Mouse (Mus musculus) spleen, embryonic (tissue): ENCODE measurements around the gene Il20.

Experiments used
- CTCF ChIA-PET: fragments of 350-600 bp; sonication (Branson Sonifier 250); formaldehyde crosslinking; loops from one replicate; lab custom pipeline; 2022; lab: Charles Lee

Gene Il20

DNA sequence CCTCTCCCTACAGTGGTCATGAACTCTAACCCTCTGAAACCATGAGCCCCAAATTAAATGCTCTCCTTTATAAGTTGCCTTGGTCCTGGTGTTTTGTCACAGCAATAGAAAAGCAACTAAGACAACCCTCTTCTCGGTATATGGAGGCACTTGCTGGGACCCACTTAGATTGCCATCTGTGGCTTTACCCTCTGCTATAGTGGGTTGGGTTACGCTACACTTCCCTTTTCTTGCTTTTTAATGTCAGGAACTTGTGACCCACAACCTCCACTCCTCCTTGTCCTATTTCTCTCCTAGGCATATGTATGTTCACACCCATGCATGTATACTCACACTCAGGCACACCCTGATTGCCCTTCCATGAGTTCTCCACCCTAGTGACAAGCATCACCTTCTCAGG lies 38.3 kb downstream of the Il20 start:
- CTCF ChIA-PET: no interaction called here

DNA sequence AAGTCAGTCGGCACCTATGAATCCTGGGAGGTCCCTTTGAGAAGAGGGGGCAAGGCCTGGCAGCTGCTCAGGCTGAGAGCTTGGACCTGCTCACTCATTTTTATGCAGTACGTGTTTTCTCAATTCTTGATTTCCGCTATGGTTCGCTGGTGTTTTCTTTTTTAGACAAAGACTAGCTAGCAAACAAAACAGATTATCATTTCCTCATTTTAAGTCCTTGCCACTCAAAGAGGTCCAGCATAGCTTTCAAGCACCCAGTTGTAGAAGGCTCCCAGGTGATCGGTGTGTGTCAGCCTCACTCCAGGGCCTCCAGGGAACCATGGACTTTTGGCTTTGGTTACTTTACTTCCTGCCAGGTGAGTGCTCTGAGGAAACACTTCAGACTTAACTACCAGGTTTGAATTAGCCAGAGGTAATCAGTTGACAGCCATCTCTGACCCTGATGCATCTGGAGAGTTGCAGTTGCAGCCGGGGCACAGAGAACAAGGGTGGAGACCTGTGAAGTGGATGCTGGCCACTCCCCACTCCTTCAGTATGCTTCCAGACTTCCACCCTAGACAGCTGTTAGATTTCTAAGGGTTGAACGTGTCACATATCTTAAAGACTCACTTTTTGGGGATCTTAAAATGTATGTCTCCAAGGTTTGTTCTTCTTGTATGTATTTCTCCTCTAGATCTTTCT lies 45.6 kb downstream of the Il20 start, which contains the start of gene Fcmr:
TSS of gene Fcmr (plus strand) at position 129 of the 681 bp plus-strand sequence.
- CTCF ChIA-PET: interaction anchor here (1.2 kb wide), 1 partner anchor 9 kb away, joined by 5 read pairs; no protein-coding TSS in a partner anchor

DNA sequence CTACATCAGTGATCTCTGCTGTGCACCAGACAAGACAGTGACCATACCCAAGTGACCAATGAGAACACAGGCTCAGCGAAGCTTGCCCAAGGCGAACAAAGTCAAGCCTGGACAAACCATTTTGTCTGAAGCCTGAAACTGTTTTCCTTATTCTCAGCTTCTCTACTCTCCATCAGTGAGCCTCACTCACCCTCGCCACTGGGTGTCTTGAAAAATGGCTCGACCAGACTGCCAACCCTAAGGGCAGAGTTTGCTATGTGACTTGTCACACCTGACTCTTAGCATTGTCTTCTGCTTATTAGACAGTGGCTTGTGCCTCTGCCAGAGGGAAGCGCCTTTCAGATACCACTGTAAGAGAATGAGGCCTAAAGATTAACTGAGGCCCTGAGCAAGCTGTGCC lies 46.5 kb downstream of the Il20 start:
- CTCF ChIA-PET: interaction anchor here (0.5 to 1.2 kb wide), 3 partner anchors 9 to 68 kb away, joined by 3 to 6 read pairs (median 4); no protein-coding TSS in a partner anchor

DNA sequence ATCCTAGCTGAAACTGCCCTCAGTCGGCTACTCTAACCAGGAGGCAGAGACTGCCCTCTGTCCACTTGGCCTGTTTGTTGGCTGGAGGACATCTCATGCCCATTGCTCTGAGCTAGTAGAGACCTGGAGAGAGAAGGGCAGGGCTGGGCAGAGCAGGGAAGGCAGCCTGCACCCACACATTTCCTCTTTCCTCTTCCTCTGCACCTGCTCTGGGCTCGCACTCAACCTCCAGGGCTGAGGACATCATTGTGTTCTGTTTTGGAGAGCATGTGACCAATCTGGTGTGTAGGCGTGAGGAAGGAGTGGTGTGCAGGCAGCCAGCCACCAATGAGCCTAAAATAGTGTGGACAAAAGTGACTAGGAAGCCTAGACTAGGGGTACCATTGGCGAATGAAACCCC lies 47.0 kb downstream of the Il20 start:
- CTCF ChIA-PET: interaction anchor here (0.5 to 1.2 kb wide), 3 partner anchors 9 to 68 kb away, joined by 3 to 6 read pairs (median 4); no protein-coding TSS in a partner anchor

DNA sequence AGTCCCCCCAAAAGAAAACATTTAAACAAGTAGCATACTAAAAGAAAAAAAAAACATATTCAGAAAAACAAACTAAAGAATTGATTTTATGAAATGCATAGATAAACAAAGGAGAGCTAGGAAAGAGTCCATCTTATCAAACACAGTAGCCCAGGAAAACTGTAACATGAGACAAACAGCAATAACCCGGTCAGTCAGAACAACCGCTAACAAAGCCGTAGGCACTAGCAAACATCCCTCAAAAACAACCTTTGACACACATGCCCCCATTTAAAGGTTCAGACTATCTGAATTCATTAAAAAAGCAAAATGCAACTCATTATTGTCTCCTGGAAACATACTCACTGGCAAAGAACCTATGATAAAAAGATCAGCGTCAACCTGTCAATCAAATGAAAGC lies 53.8 kb downstream of the Il20 start:
- CTCF ChIA-PET: interaction anchor here (0.6 kb wide), 1 partner anchor 214 kb away, joined by 3 read pairs; no protein-coding TSS in a partner anchor
